Mouse (Mus musculus) intestine, embryonic 14.5 days (tissue): Measurements from ENCODE around the gene Irak3. TPM values are rescaled to one million over a fixed set of nuclear protein-coding genes. Genes with fewer than 3 reads are reported as not detected.

Source experiments
- ATAC-seq: fragments of 200-750 bp; cut with Nextera tagmentation; replicated peaks from 2 replicates; pipeline ENCODE4 v1.8.0; 2017; ENCODE audit warnings: low read depth, moderate number of reproducible peaks, moderate TSS enrichment, moderate library complexity; ENCODE audit not compliant: low FRiP score, low TSS enrichment
- DNase-seq: peaks from one replicate; pipeline ENCODE4 v3.0.0-alpha.2; 2018; ENCODE audit warnings: low spot score
- H3K27ac ChIP-seq: fragments of 300-500 bp; sonication (generic); 2 replicates; pipeline ENCODE4 v1.5.1; 2014; ENCODE audit warnings: low read depth, mild to moderate bottlenecking, control low read depth
- H3K27me3 ChIP-seq: fragments of 300-500 bp; sonication (generic); replicated peaks from 2 replicates; pipeline ENCODE4 v1.6.1; 2014; ENCODE audit warnings: low read length, control low read depth; ENCODE audit not compliant: control insufficient read depth, insufficient read depth
- H3K36me3 ChIP-seq: fragments of 300-500 bp; sonication (generic); 2 replicates; pipeline ENCODE4 v1.6.1; 2014; ENCODE audit warnings: low read length, control low read depth; ENCODE audit not compliant: control insufficient read depth, insufficient read depth
- H3K4me1 ChIP-seq: fragments of 300-500 bp; sonication (generic); replicated peaks from 2 replicates; pipeline ENCODE4 v1.6.1; 2014; ENCODE audit warnings: low read length, control low read depth, mixed read lengths; ENCODE audit not compliant: control insufficient read depth, insufficient read depth
- H3K4me2 ChIP-seq: fragments of 300-500 bp; sonication (generic); 2 replicates; pipeline ENCODE4 v1.6.1; 2014; ENCODE audit warnings: low read length
- H3K4me3 ChIP-seq: fragments of 300-500 bp; sonication (generic); 2 replicates; pipeline ENCODE4 v1.5.1; 2014; ENCODE audit warnings: low read depth, low read length, control low read depth, mixed read lengths
- H3K9ac ChIP-seq: fragments of 300-500 bp; sonication (generic); 2 replicates; pipeline ENCODE4 v1.6.1; 2014; ENCODE audit warnings: mild to moderate bottlenecking, low read length
- H3K9me3 ChIP-seq: fragments of 300-500 bp; sonication (generic); 2 replicates; pipeline ENCODE4 v1.6.1; 2016; ENCODE audit warnings: low read length, control low read depth; ENCODE audit not compliant: control insufficient read depth
- WGBS: fragments of 180-500 bp; shearing (Covaris S2); extraction: QIAGEN DNeasy Blood & Tissue Kit; methylation state at CpG from one replicate; pipeline ENCODE4 v1.1.7; 2014; 5-methylcytosine and 5-hydroxymethylcytosine counted together
- polyA plus RNA-seq: library from polyadenylated mRNA; unstranded; fragments of >200 nt; fragmentation: Nextera tagmentation; extraction: Ambion mirVana; gene quantifications from 2 replicates; pipeline ENCODE4 v1.2.1, GENCODE M21; 2014

Gene Irak3
- polyA plus RNA-seq, 1 experiment from 2014 or later = 1.3 TPM

GRCm38 (mm10) chr10:120112507-120113396 is 89.2 kb downstream of the Irak3 start, which contains the start of gene Helb:
Gene Helb, minus strand, starts transcription at chr10:120112987.
- H3K4me1 ChIP-seq = 0 out of 2 replicates have a peak, but pooled peaks cover 3% of the 10 kb centered on the region
- H3K9ac ChIP-seq = peak within 1 kb of the TSS; percentile 55
- DNase-seq (peak; percentile 99), ATAC-seq (peak; percentile 99)
- H3K27me3 ChIP-seq = no peaks in the 10 kb centered on the region
- peak within 1 kb of the TSS; percentile 73 for H3K4me2 ChIP-seq
- peak within 1 kb of the TSS; percentile 69 for H3K27ac ChIP-seq
- WGBS = under 1% methylated on average over 55 of the region's 55 CpGs
- H3K4me3 ChIP-seq = peak within 1 kb of the TSS; percentile 72
- no peaks in the 10 kb centered on the region for H3K9me3 ChIP-seq
- H3K36me3 ChIP-seq = no peaks in the 10 kb centered on the region

DNA sequence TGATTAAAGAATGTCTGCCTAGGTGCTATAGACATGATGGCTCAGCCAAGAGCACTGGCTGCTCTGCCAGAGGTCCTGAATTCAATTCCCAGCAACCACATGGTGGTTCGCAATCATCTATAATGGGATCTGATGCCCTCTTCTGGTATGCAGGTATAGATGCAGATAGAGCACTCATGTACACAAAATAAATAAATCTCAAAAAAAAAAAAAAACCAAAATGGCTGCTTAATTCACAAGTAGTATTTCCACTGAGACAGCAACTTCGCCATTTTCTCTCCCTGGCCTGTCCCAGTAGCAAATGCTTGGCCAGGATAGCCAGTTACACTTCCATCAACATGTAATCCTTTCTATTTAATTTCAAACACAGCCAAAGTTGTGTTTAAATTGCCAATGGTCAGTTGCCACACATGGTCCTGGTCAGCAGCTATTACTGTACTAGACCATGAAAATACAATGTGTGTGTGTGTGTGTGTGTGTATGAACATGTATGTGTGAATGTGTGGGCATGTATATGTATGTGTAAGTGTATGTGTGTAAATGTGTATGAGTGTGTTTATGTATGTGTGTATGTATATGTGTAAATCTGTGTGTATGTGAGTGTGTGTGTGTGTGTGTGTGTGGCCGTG is 90.1 kb downstream of the Irak3 start:
- Histone ChIP-seq H3K27me3 (no peaks in the 10 kb centered on the region), H3K9me3 (no peaks in the 10 kb centered on the region), H3K36me3 (no peaks in the 10 kb centered on the region), H3K4me3 (peak overlapping the region; percentile 72), H3K27ac (no peak overlapping the region), H3K4me2 (peak overlapping the region; percentile 73), H3K4me1 (0 out of 2 replicates have a peak, but pooled peaks cover 3% of the 10 kb centered on the region), H3K9ac (peak overlapping the region; percentile 55)
- no peak for ATAC-seq
- WGBS = 77% methylated on average over 3 of the region's 3 CpGs
- DNase-seq = no peak

- Histone ChIP-seq H3K27ac (no peak overlapping the region), H3K9ac (no peak overlapping the region), H3K36me3 (peaks cover 9% of the 10 kb centered on the region), H3K4me2 (no peak overlapping the region), H3K4me1 (no peaks in the 10 kb centered on the region), H3K27me3 (no peaks in the 10 kb centered on the region), H3K4me3 (no peak overlapping the region), H3K9me3 (no peaks in the 10 kb centered on the region)
- 92% methylated on average over 1 of the region's 1 CpGs for WGBS
- DNase-seq (no peak), ATAC-seq (no peak)
Measured at GRCm38 (mm10) chr10:120100806-120101205, 101.1 kb downstream of the Irak3 start.

GRCm38 (mm10) chr10:120097564-120097963 is 104.4 kb downstream of the Irak3 start:
- no peak for DNase-seq
- peaks cover 4% of the 10 kb centered on the region; the same call in 1 of the 2 replicates for H3K36me3 ChIP-seq
- no peak overlapping the region for H3K9ac ChIP-seq
- ATAC-seq = no peak
- WGBS = 83% methylated on average over 5 of the region's 5 CpGs
- H3K4me1 ChIP-seq = no peaks in the 10 kb centered on the region
- no peak overlapping the region for H3K27ac ChIP-seq
- H3K27me3 ChIP-seq = no peaks in the 10 kb centered on the region
- no peak overlapping the region for H3K4me2 ChIP-seq
- no peak overlapping the region for H3K4me3 ChIP-seq
- H3K9me3 ChIP-seq = no peaks in the 10 kb centered on the region

DNA sequence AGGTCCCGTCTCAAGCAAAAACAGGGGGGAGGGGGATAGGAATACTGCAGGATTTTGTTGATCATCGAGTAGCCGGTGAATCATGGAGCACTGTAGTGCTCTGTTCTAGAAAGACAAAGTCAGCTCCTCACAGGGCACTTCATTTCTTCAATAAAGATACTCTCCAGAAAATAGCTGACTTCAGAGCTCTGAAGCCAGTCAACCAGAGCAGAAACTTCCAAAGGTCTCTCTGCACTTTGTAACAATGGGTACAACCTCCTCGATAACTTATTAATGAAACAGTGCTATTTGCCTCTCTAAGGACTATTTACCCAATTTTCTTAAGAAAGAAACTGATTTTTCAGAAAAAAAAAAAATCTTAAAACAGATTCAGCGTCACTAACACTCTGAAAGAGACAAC is 106.2 kb downstream of the Irak3 start:
- WGBS = 95% methylated on average over 5 of the region's 5 CpGs
- H3K27me3 ChIP-seq = no peaks in the 10 kb centered on the region
- no peak for DNase-seq
- no peaks in the 10 kb centered on the region for H3K4me1 ChIP-seq
- H3K9ac ChIP-seq = no peak overlapping the region
- no peak overlapping the region for H3K4me2 ChIP-seq
- no peak overlapping the region for H3K27ac ChIP-seq
- no peak overlapping the region for H3K4me3 ChIP-seq
- no peaks in the 10 kb centered on the region for H3K9me3 ChIP-seq
- ATAC-seq = no peak
- H3K36me3 ChIP-seq = peaks cover 4% of the 10 kb centered on the region; the same call in 1 of the 2 replicates

GRCm38 (mm10) chr10:120095136-120095535 is 106.8 kb downstream of the Irak3 start:
- Histone ChIP-seq H3K4me3 (no peak overlapping the region), H3K4me2 (no peak overlapping the region), H3K4me1 (no peaks in the 10 kb centered on the region), H3K36me3 (peaks cover 4% of the 10 kb centered on the region; the same call in 1 of the 2 replicates), H3K9ac (no peak overlapping the region), H3K9me3 (no peaks in the 10 kb centered on the region), H3K27me3 (no peaks in the 10 kb centered on the region), H3K27ac (no peak overlapping the region)
- no peak for DNase-seq
- 94% methylated on average over 9 of the region's 9 CpGs for WGBS
- ATAC-seq = no peak

- Histone ChIP-seq H3K4me3 (no peak overlapping the region), H3K36me3 (peaks cover 9% of the 10 kb centered on the region), H3K27ac (no peak overlapping the region), H3K9me3 (no peaks in the 10 kb centered on the region), H3K27me3 (no peaks in the 10 kb centered on the region), H3K4me2 (no peak overlapping the region), H3K9ac (no peak overlapping the region), H3K4me1 (no peaks in the 10 kb centered on the region)
- no peak for DNase-seq
- no peak for ATAC-seq
- WGBS = 89% methylated on average over 12 of the region's 12 CpGs
Measured at GRCm38 (mm10) chr10:120092548-120092947, 109.4 kb downstream of the Irak3 start.
